Mouse (Mus musculus): ENCODE measurements around the gene 4930544D05Rik.

GRCm38 (mm10) chr11:70579710-70580357 is 35.8 kb upstream of the 4930544D05Rik start:
- no peak for TF ChIP-seq GATA1 (IDR thresholded peaks at IDR 0.05; ENCODE audit: low read length)
- TF ChIP-seq TAL1 (IDR thresholded peaks at IDR 0.05; ENCODE audit: low read length): no peak
